Mouse (Mus musculus) kidney, postnatal 25 days (tissue): Measurements from ENCODE around the gene Cpox.
A peak's percentile ranks its signal among the peaks of the same experiment; 100 is the strongest.
"Not testable (repeated sequence)": the region's sequence is repeated elsewhere in the genome, so short reads cannot be mapped to it uniquely, and the experiment has no call there.

Source experiments
- DNase-seq, 2 experiments: peaks; one replicate each; pipeline ENCODE4 v3.0.0; 2021; ENCODE audit warnings: mixed read lengths in 2 of 2

The Cpox gene

GRCm38 (mm10) chr16:58669917-58670630, at the start of gene Cpox:
Gene Cpox (plus strand): TSS chr16:58670292.
- DNase-seq = peak; percentile 77 to 91

- DNase-seq = no peak
Measured at GRCm38 (mm10) chr16:58622377-58622776, 47.7 kb upstream of the Cpox start.

DNA sequence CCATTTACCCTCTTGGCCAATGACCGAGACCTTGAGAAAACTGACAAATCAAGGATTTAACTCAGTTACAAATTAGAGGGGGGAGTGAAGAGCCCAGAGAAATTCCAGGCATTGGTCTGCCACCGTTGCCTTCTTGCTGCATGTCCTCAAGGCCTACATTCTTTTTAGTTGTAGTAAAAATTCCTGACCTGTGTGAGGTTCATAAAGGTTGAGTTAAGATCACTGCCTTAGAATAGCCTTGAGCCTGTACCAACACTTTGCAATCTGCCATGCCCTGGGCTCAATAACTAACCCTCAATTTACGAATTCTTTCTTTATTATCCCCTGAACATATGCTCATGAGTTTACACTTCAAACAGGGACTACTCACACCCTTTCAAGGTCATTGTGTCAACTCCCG, 47.0 kb upstream of the Cpox start:
- peak; percentile 2 to 41 for DNase-seq

GRCm38 (mm10) chr16:58623944-58624343, 46.1 kb upstream of the Cpox start:
- DNase-seq = peak; percentile 39 to 68

GRCm38 (mm10) chr16:58627597-58628335, 42.3 kb upstream of the Cpox start:
- DNase-seq = no peak

GRCm38 (mm10) chr16:58628336-58628680, 41.8 kb upstream of the Cpox start:
- DNase-seq = no peak

DNA sequence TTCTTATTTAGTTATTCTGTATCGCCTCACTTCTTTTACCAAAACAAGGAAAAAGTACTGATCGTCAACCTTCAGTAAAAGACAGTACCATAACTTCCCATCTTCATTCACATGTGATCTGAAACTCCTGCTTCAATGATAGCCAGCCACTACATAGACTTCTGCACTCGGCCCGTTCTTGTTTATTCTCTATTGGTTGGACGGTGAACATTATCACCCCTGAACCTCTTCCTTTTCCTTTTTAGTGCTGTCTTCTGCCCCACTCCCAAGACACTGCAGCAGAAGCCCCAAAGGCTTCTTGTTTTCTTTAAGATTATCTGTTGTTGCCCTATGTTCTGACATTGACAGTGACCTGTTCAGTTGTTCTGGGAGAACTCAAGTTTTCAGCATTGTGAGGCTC, 41.1 kb upstream of the Cpox start:
- DNase-seq = no peak

DNA sequence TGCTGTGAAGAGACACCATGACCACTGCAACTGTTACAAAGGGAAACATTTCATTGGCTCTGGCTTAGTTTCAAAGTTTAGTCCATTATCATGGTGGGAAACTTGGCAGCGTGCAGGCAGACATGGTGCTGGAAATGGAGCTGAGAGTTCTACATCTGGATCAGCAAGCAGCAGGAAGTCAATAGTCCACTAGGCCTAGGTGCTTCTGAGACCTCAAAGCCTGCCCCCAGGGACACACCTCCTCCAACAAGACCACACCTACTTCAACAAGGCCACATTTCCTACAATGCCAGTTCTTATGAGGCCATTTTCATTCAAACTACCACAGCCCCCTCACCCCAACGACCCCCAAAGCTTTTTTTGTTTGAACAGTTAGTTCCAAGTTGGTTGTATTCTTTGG, 40.4 kb upstream of the Cpox start:
- no peak for DNase-seq

DNA sequence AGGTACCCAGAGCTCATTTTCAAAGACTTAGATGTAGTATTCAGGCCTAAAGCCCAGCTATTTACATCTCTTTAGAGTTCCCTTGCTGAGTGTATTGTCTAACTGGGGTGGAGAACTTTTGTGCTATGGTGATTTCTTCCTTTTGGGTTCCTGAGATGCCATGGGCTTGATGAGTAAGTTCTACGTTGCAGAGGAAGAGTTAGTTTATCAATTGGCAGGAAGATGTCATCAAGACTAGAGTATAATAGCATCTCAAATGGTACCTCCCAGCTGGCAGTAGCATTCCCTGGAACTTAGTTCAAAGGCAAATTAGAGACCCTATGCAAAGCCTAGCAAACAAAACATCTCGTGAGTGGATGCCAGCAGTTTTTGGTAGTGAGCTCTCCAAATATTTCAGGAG, 34.2 kb upstream of the Cpox start:
- no peak for DNase-seq

DNA sequence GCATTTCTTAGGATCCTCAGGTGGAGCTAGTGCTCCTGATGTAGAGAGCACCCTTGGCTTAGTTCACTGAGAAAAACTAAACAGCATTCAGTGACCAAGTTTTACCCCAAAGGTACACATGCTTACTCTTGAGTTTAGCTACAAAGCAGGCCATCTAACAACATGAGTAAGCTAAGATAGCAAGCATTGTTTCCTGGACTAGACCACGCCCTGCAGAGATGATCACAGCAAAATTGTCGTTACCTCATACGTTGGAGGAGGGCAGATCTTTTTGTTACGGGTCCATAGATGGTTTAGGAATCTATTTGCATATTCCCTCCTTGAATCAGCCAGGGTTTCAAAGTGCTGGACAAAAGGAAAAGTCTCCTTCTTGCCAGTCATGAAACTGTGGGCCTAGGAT, 32.6 kb upstream of the Cpox start:
- DNase-seq = no peak

DNA sequence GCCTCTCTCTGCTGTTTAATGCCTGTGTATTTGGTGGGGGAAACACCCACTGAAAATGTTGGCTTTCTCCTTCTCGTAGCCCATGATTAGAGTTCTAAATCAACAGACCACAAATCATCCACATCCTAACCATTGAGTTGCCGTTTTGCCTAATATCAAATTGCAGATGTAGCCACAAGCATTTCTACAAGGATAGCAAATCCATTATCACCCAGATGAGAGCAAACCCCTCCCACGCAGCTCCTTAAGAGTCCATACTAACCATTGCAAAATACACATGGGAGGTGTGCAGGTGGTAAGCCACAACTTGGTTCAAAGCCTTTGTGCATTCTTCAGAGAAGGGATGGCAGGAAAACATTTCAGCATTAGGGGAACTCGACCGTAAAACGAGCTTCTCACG, 32.1 kb upstream of the Cpox start:
- DNase-seq = no peak

DNA sequence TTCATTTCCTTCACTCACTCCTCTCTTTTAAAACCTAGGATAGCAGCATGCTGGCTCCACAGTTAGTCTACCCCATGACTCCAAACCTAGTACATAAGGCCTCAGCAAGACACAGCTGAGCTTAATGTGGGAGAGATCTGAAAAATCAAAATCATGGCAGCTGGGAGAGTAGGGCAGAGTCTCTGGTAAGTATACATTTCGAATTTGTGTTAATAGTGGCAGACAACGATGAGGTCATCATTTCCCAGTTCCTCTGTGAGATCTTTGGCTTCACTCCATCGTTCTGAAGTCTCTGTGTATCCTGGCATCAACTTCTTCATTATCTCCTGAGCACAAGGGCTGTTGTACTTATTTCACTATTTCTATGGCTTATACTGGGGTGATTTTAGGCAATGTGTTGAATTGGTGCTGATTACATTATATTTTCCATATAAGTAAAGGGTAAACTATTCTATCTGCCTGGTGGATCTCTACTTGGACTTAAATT, 31.4 kb upstream of the Cpox start, which contains the start of gene E330017A01Rik:
TSS of gene E330017A01Rik (minus strand) at position 51 of the 487 bp plus-strand sequence.
- DNase-seq = no peak

GRCm38 (mm10) chr16:58649979-58650378, 20.1 kb upstream of the Cpox start:
- no peak for DNase-seq

DNA sequence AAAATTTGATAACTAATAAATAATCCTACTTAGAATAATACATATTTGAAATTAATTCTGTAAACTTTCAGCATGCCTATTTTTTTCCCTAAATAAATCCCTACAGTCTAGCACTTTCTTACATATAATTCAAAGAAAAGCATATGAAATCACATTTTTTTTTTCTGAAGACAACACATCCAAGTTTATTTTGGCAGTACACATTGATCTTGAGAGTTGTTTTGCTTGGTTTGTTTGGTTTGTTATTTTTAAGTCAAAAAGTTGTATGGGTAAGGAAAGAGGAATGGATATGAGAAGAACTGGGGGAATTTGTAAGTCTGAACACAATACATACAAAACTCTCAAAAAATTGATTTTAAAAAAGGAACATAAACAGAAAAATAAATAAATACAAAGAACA, 14.3 kb upstream of the Cpox start:
- no peak for DNase-seq

DNA sequence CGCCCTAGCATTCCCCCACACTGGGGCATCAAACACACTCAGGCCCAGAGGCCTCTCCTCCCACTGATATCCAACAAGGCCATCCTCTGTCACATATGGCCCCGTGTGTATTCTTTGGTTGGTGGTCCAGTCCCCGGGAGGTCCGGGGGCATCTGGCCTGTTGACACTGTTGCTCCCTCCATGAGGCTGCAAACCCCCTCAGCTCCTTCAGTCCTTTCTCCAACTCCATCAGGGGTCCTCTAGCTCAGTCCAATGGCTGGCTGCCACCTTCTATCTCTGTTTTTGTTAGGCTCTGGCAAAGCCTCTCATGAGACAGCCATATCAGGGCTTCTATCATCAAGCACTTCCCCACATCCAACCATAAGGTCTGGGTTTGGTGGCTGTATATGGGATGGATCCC, 13.6 kb upstream of the Cpox start:
- no peak for DNase-seq

DNA sequence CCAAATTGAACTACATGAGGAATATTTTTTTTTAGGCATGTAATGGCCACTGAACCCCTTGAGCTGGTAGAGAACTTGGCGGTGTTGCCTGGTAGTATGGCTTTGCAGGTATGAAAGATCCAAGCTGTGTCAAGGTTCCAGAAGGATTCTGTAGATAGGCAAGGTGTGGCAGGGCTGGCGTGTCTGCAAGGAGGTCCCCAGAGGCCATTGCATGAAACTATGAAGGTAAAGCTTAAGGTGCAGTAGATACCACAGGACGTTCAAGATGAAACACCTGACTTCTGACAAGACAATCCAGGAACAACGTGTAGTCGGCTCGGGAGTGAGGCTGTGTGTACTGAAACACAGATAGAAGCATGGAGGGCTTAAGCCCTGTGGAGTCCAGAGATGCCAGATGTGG, 11.4 kb upstream of the Cpox start:
- DNase-seq = no peak

DNA sequence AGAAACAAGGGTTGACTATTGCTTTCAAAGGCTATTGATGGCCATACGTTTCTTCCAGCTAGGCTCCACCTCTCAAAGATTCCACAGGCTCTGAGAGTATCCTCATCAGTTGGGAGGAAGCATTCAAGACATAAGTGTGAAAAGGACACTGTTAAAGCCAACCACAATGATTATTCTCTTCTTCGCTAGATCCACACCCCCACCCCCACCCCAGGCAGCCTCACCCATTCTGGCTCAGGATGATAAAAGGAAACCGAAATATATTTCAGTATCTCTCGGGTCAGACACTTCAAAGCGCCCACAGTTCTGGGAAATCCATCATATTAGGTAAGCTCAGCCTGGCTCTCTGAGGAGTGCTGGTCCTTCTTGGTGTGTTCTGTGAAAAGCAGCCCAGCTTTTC, 8.3 kb upstream of the Cpox start:
- no peak for DNase-seq

DNA sequence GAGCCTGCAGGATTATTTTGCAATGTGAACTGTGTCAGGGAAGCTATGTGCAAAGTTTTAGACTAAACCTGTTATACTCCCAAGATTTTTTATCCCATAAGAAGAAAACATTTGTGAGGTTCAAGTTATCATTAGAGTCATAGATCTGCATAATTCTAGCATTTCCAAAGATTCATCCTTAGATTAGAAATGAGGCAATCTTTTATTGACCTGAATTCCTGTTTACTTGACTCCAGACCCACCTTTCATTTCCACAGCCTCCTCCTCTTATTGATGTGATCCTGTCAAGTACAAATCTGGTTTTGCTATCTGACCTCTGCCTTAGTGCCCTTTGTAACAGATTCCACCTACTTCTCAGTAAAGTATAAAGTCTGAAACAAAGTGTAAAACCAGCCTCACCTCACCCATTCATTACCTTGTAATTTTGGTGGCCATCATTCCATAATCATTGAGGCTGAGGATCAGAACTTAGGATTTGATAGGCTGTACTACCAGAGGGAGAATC, 7.8 kb upstream of the Cpox start:
- DNase-seq = no peak

GRCm38 (mm10) chr16:58663021-58663420, 7.1 kb upstream of the Cpox start:
- DNase-seq = no peak

- DNase-seq = no peak
Measured at GRCm38 (mm10) chr16:58663816-58664215, 6.3 kb upstream of the Cpox start.

DNA sequence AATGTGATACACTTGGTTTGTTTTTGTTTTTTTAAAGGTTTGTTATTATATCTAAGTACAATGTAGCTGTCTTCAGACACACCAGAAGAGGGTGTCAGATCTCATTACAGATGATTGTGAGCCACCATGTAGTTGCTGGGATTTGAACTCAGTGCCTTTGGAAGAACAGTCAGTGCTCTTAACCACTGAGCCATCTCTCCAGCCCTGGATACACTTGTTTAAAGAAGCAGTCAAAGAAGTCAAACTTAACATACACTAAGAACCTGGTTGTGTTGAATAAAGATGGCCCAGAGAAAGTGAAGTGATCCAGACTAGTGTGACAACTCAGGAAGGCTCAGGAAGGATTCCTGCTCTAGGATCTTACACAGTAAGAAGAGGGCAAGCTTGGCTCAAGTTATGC, 5.0 kb upstream of the Cpox start:
- DNase-seq = not testable (repeated sequence)

- DNase-seq = not testable (repeated sequence)
Measured at GRCm38 (mm10) chr16:58666681-58667080, 3.4 kb upstream of the Cpox start.

- DNase-seq = no peak
Measured at GRCm38 (mm10) chr16:58668586-58668985, 1.5 kb upstream of the Cpox start.

- peak in 1 of 2 experiments; percentile 20 for DNase-seq
Measured at GRCm38 (mm10) chr16:58669264-58669663, 828 bp upstream of the Cpox start.
